Mouse (Mus musculus): ENCODE data around the gene Zfp11. TPM values are rescaled to one million over a fixed set of nuclear protein-coding genes. Genes with fewer than 3 reads are reported as not detected.

Gene Zfp11
- 1 to 10 TPM in 1 of 2 experiments, under 1 TPM in 1; 0.88 to 1.3 TPM for total RNA-seq (2023)

GRCm38 (mm10) chr5:129670036-129670458 lies at the start of gene Zfp11:
Gene Zfp11 (minus strand): TSS chr5:129670099.

GRCm38 (mm10) chr5:129715326-129715861 lies 45.5 kb upstream of the Zfp11 start, which contains the start of gene Mrps17:
Gene Mrps17 (plus strand): TSS chr5:129715497.

GRCm38 (mm10) chr5:129708412-129708811 lies 38.5 kb upstream of the Zfp11 start, which contains the start of gene Sept14:
Gene Sept14 (minus strand): TSS chr5:129708512.

Other genes starting within 250 kb of the Zfp11 start
- gene Sfswap, start 168.9 kb downstream of the Zfp11 start, total RNA-seq (2023): 10 to 100 TPM; 70.7 to 74.3 TPM
- gene Mmp17, start 85.9 kb downstream of the Zfp11 start, total RNA-seq (2023): under 1 TPM; 0.46 TPM
- gene Sept14, start 38.4 kb upstream of the Zfp11 start, total RNA-seq (2023): not detected
- 10 to 100 TPM; 42.5 to 52.9 TPM for gene Mrps17, start 45.4 kb upstream of the Zfp11 start, total RNA-seq (2023)
- gene Nipsnap2, start 55.0 kb upstream of the Zfp11 start, total RNA-seq (2023): 10 to 100 TPM; 30.6 to 32.4 TPM
- 1 to 10 TPM; 5.8 to 7.3 TPM for gene Psph, start 117.3 kb upstream of the Zfp11 start, total RNA-seq (2023)
- gene Sumf2, start 176.9 kb upstream of the Zfp11 start, total RNA-seq (2023): 1 to 10 TPM; 3.9 to 4.8 TPM
- 100 to 1,000 TPM; 135 to 140 TPM for gene Chchd2, start 217.4 kb upstream of the Zfp11 start, total RNA-seq (2023)
- gene Zbed5, start 225.6 kb upstream of the Zfp11 start, total RNA-seq (2023): not detected
- gene Phkg1, start 228.4 kb upstream of the Zfp11 start, total RNA-seq (2023): under 1 TPM; 0.48 to 0.97 TPM
- 1 to 10 TPM; 1.5 to 1.8 TPM for gene Nupr1l, start 238.4 kb upstream of the Zfp11 start, total RNA-seq (2023)

Data from neutrophil, adult 83 days (primary cell).